Mouse (Mus musculus) ES-Bruce4 (cell line): ENCODE results near the gene Zbtb1.

ENCODE experiments used
- CTCF ChIP-seq: IDR thresholded peaks from one replicate; pipeline ENCODE4 v1.8.1; 2011; ENCODE audit warnings: low read depth, low read length
- EP300 ChIP-seq: IDR thresholded peaks from 2 replicates; pipeline ENCODE4 v1.6.1; 2011; ENCODE audit warnings: low read depth, low read length; ENCODE audit not compliant: insufficient read depth
- POLR2A ChIP-seq: IDR thresholded peaks from one replicate; pipeline ENCODE4 v1.8.1; 2011; ENCODE audit warnings: low read length; ENCODE audit not compliant: insufficient read depth

- TF ChIP-seq POLR2A (no peak), CTCF (no peak), EP300 (no peak)
Observed at GRCm38 (mm10) chr12:76391595-76392271, 21.7 kb downstream of the Zbtb1 start.
